Mouse (Mus musculus): ENCODE data around the gene Klrb1b.
"Not testable (repeated sequence)": the region's sequence is repeated elsewhere in the genome, so short reads cannot be mapped to it uniquely, and the experiment has no call there.

Gene Klrb1b

GRCm38 (mm10) chr6:128799144-128799895 lies 26.8 kb downstream of the Klrb1b start:
- peak; percentile 90 for DNase-seq

DNA sequence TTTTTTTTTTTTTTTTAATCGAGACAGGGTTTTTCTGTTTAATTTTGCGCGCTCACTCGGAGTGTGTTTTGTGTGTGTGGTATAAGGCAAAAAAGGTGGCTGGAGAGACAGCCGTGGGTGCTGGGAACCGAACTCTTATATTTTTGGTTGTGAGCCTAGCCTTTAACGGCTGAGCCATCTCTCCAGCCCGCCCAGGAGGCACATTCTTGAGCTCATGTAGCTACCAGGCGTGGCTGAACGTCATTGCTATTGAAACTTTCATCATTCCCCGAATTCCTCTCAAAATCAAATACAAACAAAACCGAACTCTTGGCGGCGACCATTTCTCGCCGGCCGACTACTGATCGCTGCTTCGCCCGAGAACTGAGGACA lies 27.4 kb downstream of the Klrb1b start:
- peak; percentile 85 for DNase-seq

GRCm38 (mm10) chr6:128797936-128798771 lies 28.0 kb downstream of the Klrb1b start:
- DNase-seq, result peak; percentile 20

GRCm38 (mm10) chr6:128797185-128797905 lies 28.8 kb downstream of the Klrb1b start:
- DNase-seq, result no peak

- DNase-seq, result peak; percentile 5
These were observed 29.7 kb downstream of the Klrb1b start for GRCm38 (mm10) chr6:128796321-128796955.

DNA sequence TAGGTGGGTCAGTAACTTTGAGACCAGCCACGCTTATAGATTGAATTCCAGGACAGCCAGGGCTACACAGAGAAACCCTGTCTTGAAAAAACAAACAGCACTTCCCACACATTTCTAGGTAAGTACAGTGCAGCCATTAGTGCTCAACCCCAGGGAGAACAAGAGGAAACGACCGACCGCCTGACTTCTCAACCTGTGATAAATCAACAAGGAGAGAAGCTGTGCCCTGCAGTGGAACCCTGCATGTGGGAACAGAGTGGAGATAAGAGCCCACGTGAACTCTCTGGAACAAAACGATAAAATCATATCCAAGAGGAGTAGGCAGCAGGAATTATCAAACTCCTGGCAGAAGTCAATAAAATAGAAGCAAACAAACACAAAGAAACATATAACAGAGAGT lies 32.4 kb downstream of the Klrb1b start:
- no peak for DNase-seq

DNA sequence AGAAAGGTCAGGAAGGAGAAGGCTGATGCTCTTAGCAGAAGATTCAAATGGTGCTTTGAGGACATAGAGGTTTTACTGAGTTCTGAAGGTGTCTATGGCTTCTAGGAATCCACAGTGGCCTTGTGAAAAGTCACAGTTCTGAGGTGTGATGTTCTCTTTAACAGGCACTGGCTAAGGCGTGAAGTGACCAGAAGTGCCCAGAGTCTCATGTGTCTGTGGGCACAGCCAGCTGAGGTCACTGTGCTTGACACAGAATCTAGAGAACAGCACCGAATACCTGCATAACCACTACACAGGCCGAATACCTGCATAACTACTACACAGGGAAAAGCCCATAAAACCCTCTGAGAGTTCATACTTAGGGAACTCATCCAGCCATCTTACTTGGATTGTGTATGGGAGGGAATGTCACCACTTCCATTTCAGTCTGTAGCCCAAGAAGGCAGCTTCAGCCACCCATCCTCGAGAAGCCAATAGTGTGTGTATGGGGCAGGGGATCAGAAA lies 35.6 kb downstream of the Klrb1b start:
- not testable (repeated sequence) for DNase-seq

- DNase-seq, result no peak
These were observed 37.0 kb downstream of the Klrb1b start, which contains the start of gene Klrb1c for GRCm38 (mm10) chr6:128789115-128789514. Gene Klrb1c (minus strand): TSS chr6:128789215.

DNA sequence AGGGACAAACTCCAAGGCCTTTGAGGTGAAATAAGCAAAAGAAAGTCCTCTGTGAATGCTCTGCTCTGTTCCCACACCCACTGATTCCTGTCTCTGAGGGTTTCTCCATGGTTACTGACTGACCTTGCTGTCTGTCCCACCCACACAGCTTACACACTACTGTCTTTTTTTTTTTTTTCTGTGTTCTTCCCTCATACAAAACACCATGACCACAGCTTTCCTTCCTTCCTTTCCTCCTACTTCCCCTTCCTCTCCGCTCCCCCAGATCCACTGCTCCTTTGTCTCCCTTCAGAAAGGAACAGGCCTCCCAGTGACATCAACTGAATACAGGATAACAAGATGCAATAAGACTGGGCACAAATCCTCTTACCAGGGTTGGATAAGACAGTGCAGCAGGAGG lies 37.6 kb downstream of the Klrb1b start:
- DNase-seq, result no peak

DNA sequence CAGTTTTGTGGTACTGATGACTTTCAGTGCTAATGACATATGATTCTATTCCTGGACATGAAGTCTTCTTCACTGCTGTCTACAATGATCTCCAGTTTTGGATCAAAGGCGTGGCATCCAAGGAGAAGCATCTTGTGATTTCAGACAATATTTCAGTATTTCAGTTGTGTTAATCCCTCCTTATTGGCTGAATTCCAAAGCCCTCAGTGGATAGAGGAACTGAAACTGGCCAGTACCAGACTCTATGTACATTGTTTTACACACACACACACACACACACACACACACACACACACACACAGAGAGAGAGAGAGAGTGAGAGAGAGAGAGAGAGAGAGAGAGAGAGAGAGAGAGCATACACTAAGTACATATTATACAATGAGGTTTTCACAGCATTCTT lies 39.7 kb downstream of the Klrb1b start:
- not testable (repeated sequence) for DNase-seq

GRCm38 (mm10) chr6:128769481-128770253 lies 56.5 kb downstream of the Klrb1b start:
- DNase-seq, result no peak

DNA sequence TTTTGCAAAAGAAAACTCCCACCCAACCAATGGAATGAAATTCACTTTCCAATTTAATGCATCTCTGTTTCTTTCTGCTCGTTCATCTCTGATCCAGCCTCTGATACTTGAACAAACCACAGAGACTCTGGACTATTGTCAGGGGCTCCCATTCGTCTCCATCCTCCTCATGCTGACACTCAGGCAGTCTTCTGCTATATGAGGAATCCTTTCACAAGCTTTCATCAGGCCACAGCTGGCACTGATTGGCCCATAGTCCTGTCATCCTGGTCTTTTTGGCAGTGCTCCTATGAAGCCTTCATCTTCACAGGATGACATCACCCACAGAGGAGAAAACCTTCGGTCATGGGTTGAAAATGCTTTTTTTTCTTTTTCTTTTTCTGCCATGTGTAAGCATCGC lies 58.1 kb downstream of the Klrb1b start:
- DNase-seq, result no peak

GRCm38 (mm10) chr6:128766486-128767254 lies 59.5 kb downstream of the Klrb1b start:
- DNase-seq, result peak; percentile 60

DNA sequence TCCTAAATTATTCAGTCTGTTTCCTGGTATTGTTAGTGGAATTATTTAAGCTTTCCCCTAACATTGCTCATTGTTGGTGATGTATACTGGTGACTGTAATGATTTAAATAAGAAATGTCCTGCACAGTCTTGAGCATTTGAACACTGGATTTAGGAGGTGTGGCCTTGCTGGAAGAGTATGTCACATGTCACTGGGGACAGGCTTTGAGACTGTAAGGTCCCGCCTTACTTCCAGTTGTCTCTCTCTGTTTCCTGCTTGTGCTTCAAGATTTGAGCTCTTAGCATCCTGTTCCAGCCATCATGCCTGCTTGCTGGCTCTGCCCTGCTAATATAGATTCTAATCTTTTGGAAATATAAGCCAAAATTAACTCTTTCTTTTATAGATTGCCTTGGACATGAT lies 60.9 kb downstream of the Klrb1b start:
- no peak for DNase-seq

DNA sequence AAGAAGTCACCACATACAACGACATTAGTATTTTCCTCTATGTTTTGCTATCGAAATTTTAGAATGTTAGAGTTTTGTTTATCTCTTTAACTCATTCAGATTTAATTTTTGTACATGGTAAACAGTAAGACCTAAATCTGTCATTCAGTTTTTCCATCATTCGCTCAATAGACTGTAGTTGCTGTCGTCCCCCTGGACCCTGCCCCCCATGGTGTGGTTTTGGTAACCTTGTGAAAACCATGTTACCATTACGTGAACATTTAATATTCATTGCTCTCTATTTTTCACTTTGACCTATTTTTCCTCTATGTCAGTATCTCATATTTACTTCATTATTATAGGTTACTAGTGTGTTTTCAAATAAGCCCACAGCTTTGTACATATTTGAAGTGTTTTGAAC lies 61.5 kb downstream of the Klrb1b start:
- no peak for DNase-seq

DNA sequence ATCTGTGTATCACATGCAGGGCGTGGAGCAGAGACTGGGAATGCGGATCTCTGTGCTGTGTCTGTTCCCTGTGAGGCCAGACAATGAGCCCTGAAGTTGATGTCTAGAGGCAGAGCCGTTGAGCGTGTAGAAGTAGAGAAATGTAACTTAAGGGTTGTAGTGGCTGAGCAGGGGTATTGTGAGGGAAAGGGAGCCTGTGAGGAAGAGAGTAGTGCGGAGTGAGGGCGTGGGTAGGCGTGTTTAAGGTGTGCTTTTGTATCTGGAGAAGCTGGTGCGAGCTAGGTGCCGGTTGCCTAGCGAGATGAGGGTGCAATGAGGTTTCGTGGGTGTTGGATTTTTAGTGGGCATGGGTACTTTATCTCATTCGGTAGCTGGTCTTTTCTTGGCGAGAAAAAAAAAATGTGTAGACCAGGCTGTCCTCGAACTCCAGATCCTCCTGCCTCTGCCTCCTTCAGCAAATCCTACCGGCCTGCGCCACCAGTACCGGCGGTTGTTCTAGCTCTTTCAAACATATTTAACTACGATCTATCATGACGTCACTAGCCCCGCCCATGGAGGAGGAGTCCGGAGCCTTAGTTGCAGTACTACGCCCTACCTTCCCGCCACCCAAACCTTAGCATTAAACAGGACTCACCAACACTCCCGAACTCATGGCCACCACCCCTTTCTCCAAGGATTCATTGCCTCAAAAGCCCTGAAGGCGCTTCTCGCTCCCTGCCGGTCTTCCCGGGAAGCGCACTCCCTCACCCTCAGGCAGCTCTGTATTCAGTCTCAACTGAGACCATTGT lies 62.2 kb downstream of the Klrb1b start:
- peak; percentile 98 for DNase-seq

All from lung, postnatal 10 days (tissue).